Comparison of ENCODE assay signal across 35 mouse cellular contexts in genomic region chr9:72294076-72294475, GRCm38 (mm10).
"Had no signal": no experiment of that assay in that cellular context is flagged by ENCODE, and none has a peak within 500 bp of the region (broad histone marks: within the 10 kb centered on the region; RNA-seq: fewer than 3 reads in every experiment).

No protein-coding gene starts in this region.

- H3K4me1 ChIP-seq: heart, embryonic 12.5 days; heart, embryonic 13.5 days; heart, embryonic 15.5 days; hindbrain, embryonic 10.5 days; hindbrain, embryonic 12.5 days; hindbrain, embryonic 13.5 days; hindbrain, embryonic 15.5 days; intestine, embryonic 15.5 days; kidney, embryonic 15.5 days had no signal

- H3K27me3 ChIP-seq: heart, embryonic 12.5 days; heart, embryonic 13.5 days; heart, embryonic 15.5 days; hindbrain, embryonic 12.5 days; hindbrain, embryonic 13.5 days; hindbrain, embryonic 15.5 days; intestine, embryonic 15.5 days; kidney, embryonic 15.5 days had no signal

- H3K9me3 ChIP-seq: heart, embryonic 12.5 days; heart, embryonic 13.5 days; heart, embryonic 15.5 days; hindbrain, embryonic 10.5 days; hindbrain, embryonic 12.5 days; hindbrain, embryonic 13.5 days; hindbrain, embryonic 15.5 days; intestine, embryonic 15.5 days; kidney, embryonic 15.5 days had no signal

- H3K4me2 ChIP-seq: heart, embryonic 11.5 days; heart, embryonic 12.5 days; heart, embryonic 13.5 days; heart, embryonic 15.5 days; hindbrain, embryonic 12.5 days; hindbrain, embryonic 13.5 days; hindbrain, embryonic 14.5 days; hindbrain, embryonic 15.5 days; intestine, embryonic 15.5 days; kidney, embryonic 15.5 days had no signal

- H3K4me3 ChIP-seq: heart, embryonic 12.5 days; heart, embryonic 13.5 days; heart, embryonic 15.5 days; hindbrain, embryonic 10.5 days; hindbrain, embryonic 12.5 days; hindbrain, embryonic 13.5 days; hindbrain, embryonic 15.5 days; intestine, embryonic 15.5 days; kidney, embryonic 15.5 days; layer of hippocampus, adult 2 months; left cerebral cortex, adult 2 months had no signal

- H3K27ac ChIP-seq: heart, embryonic 13.5 days; heart, embryonic 15.5 days; hindbrain, embryonic 10.5 days; hindbrain, embryonic 12.5 days; hindbrain, embryonic 13.5 days; hindbrain, embryonic 14.5 days; hindbrain, embryonic 15.5 days; hindbrain, postnatal 0 days; intestine, embryonic 15.5 days; kidney, embryonic 15.5 days; kidney, postnatal 0 days; layer of hippocampus, adult 2 months; left cerebral cortex, adult 2 months had no signal

- ATAC-seq: hindbrain, embryonic 16.5 days; hindbrain, postnatal 0 days; inflammation-experienced regulatory T-cells, adult 6 months; intestine, embryonic 15.5 days; intestine, embryonic 16.5 days; intestine, postnatal 0 days had no signal

- DNase-seq: heart, postnatal 10 days; heart, postnatal 14 days; heart, postnatal 36 days; heart, postnatal 4 days; kidney, adult 11 months; kidney, adult 18-20 months; kidney, adult 2 months; kidney, adult 8-10 months; kidney, adult 9 months; kidney, postnatal 10 days; kidney, postnatal 14 days; kidney, postnatal 25 days; kidney, postnatal 36 days; kidney, postnatal 4 days; layer of hippocampus, adult 9-11 months; layer of hippocampus, postnatal 36 days had no signal

- H3K36me3 ChIP-seq: hindbrain, embryonic 15.5 days; intestine, embryonic 15.5 days had no signal

- H3K9ac ChIP-seq: heart, embryonic 12.5 days; heart, embryonic 13.5 days; heart, embryonic 15.5 days; hindbrain, embryonic 12.5 days; hindbrain, embryonic 13.5 days; hindbrain, embryonic 14.5 days; hindbrain, embryonic 15.5 days; intestine, embryonic 15.5 days; kidney, embryonic 15.5 days had no signal
